Mouse (Mus musculus): ENCODE data around the gene Gpr1.

DNA sequence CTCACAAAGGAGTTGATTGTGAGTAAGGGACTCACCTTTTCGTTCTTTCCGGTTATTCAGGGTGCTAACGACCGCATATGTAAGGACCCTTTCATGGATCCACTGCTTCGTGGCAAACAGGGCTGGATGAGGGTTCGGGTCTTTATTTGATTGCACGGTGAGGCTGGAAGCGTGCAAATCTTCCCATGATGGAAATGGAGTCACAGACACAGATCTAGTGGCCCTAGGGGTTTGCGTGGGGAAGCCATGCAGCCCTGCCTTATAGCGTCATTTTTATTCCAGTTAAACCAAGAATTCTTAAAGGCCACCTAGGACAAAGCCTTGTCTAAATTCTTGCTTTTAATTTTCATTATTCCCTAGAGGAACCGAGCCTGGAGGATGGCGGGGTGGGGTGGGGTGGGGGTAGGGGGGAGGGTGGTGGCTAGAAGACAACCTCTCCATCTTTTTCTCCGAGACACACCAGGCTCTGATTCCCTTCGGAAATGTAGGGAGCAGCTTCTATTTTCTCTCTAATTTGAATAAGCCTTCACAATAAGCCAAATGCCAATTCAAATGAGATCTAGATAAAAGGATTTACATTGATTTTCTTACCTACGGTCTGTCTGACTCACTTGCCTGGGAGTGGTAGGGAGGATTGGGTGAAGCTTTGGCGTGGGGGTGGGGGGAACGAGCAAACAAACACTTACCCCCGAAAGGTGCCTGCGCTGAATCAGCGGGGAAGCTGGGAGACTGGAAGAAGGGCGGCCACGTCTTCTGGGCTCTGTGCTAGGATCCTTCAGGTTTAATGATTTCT lies 669 bp downstream of the Gpr1 start:
- TF ChIP-seq PAX5 (IDR thresholded peaks at IDR 0.05; ENCODE audit: low read length): no peak
- TF ChIP-seq CTCF (conservative IDR thresholded peaks at IDR 0.05 in 1 of 2, IDR thresholded peaks at IDR 0.05 in 1 of 2; ENCODE audit: low read depth in 2 of 2, low read length in 2 of 2): no peak
- TF ChIP-seq MEF2A (IDR thresholded peaks at IDR 0.05; ENCODE audit: borderline replicate concordance, low read depth, low read length): no peak
- TF ChIP-seq E2F4 (IDR thresholded peaks at IDR 0.05; ENCODE audit: insufficient replicate concordance, low read depth, low read length): no peak
- TF ChIP-seq POLR2A (IDR thresholded peaks at IDR 0.05; ENCODE audit: low read depth, low read length): no peak

Data from CH12.LX (cell line).